Mouse (Mus musculus): Measurements from ENCODE around the gene Rgs7bp. TPM values are rescaled to one million over a fixed set of nuclear protein-coding genes. Genes with fewer than 3 reads are reported as not detected.
"Not testable (repeated sequence)": the region's sequence is repeated elsewhere in the genome, so short reads cannot be mapped to it uniquely, and the experiment has no call there.

Gene Rgs7bp
- polyA plus RNA-seq, 1 experiment from 2014 or later: 2.1 TPM

DNA sequence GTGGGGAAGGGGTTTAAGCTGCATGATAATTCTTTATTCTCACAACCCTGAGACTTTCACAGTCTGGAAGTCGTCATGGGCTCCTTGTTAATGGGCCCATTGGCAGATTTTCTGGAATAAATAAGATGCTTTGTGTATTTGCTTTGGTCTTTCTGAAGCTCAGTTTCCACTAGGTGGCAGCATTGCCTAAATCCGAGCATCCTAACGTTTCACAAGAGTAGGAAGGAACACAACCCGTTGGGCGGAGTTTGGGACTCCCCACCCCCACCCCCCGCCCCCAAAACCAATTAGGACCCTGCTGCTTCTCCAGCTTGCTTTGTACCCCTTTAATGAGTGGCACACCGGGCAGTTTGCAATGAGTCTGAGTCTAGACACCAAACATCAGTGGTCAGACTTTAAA, 106.8 kb downstream of the Rgs7bp start:
- DNase-seq (ENCODE audit: low spot score): peak; percentile 87
- WGBS: 0% methylated on average over 7 of the region's 7 CpGs
- Histone ChIP-seq H3K27me3 (ENCODE audit: insufficient read depth, poor library complexity, severe bottlenecking) (no peaks in the 10 kb centered on the region), H3K4me3 (peak overlapping the region; percentile 35; the same call in 1 of the 2 replicates), H3K9me3 (no peaks in the 10 kb centered on the region), H3K36me3 (no peaks in the 10 kb centered on the region), H3K4me1 (no peaks in the 10 kb centered on the region), H3K27ac (no peak overlapping the region)

DNA sequence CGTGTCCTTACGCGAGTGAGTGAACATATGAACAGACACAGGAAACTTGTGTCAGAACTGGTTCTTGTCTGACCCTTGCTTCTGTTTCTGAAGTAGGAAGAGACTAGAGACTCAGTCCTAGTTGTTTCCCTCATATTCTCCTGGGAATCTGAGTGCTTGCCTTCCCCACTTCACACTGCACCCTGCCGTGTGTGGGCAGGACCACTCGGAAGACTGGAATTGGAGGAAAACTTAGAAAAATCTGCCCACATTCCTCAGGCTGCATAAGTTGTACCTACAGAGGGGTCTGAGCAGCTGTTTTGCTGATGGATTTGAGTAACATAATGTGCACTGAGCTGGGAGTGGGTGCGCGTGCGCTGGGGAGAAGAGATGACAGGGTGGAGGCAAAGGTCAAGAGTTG, 114.2 kb downstream of the Rgs7bp start:
- Histone ChIP-seq H3K9me3 (no peaks in the 10 kb centered on the region), H3K4me3 (no peak overlapping the region), H3K27me3 (ENCODE audit: insufficient read depth, poor library complexity, severe bottlenecking) (no peaks in the 10 kb centered on the region), H3K36me3 (no peaks in the 10 kb centered on the region), H3K27ac (no peak overlapping the region), H3K4me1 (0 out of 2 replicates have a peak, but pooled peaks cover 6% of the 10 kb centered on the region)
- no peak for DNase-seq (ENCODE audit: low spot score)
- 92% methylated on average over 8 of the region's 8 CpGs for WGBS

DNA sequence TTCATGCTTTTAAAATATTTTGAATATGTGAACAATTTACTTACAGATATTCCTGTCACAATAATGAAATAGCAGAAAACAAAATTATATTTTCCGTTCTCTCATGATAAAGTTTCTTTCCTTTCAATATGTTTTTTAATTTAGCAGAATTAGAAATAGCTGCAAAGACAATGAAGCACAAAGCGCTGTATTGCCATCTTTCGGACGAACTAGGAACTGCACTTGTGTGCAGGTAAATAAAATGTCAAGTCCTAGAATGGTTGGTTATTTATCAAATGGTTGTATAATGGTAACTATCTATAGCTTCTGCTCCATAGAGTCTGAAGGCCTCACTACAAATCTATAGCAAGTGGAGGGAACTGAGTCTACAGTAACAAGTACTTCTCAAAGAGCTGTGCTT, 114.9 kb downstream of the Rgs7bp start:
- H3K27ac ChIP-seq: no peak overlapping the region
- no peaks in the 10 kb centered on the region for H3K9me3 ChIP-seq
- no peaks in the 10 kb centered on the region for H3K27me3 ChIP-seq (ENCODE audit: insufficient read depth, poor library complexity, severe bottlenecking)
- H3K4me1 ChIP-seq: 0 out of 2 replicates have a peak, but pooled peaks cover 6% of the 10 kb centered on the region
- DNase-seq (ENCODE audit: low spot score): no peak
- no peak overlapping the region for H3K4me3 ChIP-seq
- H3K36me3 ChIP-seq: no peaks in the 10 kb centered on the region
- 3% methylated on average over 4 of the region's 4 CpGs for WGBS

DNA sequence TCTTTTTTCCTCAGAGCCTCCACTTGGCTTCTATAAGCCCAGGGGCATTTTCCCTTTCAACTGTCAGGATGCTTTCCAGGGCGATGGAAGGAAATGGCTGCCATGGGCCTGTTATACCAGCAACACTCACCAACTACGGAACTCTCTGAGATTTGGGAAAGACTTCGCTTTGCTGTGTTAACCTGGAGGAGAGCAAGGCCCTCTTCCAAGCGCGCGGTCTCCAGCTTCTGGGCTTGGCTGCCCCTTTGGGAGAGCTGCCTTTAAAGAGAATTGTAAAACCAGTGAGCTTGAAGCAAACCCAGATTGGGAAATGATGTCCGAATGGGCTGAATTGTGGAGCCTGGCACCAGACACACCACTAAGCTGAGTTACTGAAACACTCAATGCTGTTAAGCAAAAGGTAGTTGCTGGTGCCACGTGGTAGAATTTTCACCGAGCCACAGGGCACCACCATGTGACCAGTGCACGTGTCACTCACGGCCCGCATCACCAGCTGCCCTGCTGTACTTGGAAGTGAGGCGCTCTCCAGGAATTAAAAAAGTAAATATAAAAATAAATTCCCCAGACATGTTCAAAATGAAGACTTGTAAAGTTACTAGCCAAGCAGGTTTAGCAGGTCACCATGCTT, 115.7 kb downstream of the Rgs7bp start:
- Histone ChIP-seq H3K36me3 (no peaks in the 10 kb centered on the region), H3K4me1 (0 out of 2 replicates have a peak, but pooled peaks cover 6% of the 10 kb centered on the region), H3K4me3 (no peak overlapping the region), H3K27ac (no peak overlapping the region), H3K27me3 (ENCODE audit: insufficient read depth, poor library complexity, severe bottlenecking) (no peaks in the 10 kb centered on the region), H3K9me3 (no peaks in the 10 kb centered on the region)
- DNase-seq (ENCODE audit: low spot score): no peak
- 71% methylated on average over 13 of the region's 13 CpGs for WGBS

DNA sequence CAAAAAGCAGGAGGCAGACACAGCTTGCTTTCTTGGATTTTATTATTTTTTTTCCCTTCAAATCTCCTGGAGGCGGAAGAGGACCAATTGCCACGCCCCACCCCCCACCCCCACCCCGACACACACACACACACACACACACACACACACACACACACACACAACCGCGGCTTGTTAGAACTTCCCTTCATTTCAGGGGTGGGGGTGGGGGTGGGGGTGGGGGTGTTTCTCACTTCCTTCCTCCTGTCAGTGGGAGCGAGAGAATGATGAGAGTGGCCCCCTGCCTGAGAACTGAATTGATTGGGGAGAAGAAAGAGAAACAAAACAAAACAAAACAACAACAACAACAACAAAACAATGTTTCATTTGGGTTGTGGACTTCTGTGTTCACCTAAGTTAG, 117.0 kb downstream of the Rgs7bp start:
- no peak for DNase-seq (ENCODE audit: low spot score)
- Histone ChIP-seq H3K4me1 (0 out of 2 replicates have a peak, but pooled peaks cover 6% of the 10 kb centered on the region), H3K4me3 (peak overlapping the region; percentile 51), H3K27me3 (ENCODE audit: insufficient read depth, poor library complexity, severe bottlenecking) (no peaks in the 10 kb centered on the region), H3K36me3 (no peaks in the 10 kb centered on the region), H3K27ac (peak overlapping the region; percentile 12; the same call in 1 of the 2 replicates), H3K9me3 (no peaks in the 10 kb centered on the region)
- WGBS: 29% methylated on average over 5 of the region's 6 CpGs

DNA sequence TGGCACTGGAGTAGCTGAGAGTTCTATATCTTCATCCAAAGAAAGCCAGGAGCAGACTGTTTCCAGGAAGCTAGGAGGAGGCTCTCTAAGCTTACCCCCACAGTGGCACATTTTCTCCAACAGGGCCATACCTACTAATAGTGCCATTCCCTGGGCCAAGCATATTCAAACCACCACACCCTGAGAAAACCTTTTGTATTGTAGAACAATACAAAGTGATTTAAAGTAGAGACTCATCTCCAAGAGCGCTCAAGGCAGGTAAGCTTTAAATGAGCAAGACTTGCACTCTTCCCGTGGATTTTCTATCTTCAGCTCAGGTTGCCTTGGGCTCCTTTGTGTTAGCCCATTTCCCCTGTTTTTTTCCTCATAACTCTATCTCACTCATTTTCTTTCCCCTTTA, 118.1 kb downstream of the Rgs7bp start:
- 93% methylated on average over 2 of the region's 2 CpGs for WGBS
- H3K4me3 ChIP-seq: no peak overlapping the region
- DNase-seq (ENCODE audit: low spot score): no peak

DNA sequence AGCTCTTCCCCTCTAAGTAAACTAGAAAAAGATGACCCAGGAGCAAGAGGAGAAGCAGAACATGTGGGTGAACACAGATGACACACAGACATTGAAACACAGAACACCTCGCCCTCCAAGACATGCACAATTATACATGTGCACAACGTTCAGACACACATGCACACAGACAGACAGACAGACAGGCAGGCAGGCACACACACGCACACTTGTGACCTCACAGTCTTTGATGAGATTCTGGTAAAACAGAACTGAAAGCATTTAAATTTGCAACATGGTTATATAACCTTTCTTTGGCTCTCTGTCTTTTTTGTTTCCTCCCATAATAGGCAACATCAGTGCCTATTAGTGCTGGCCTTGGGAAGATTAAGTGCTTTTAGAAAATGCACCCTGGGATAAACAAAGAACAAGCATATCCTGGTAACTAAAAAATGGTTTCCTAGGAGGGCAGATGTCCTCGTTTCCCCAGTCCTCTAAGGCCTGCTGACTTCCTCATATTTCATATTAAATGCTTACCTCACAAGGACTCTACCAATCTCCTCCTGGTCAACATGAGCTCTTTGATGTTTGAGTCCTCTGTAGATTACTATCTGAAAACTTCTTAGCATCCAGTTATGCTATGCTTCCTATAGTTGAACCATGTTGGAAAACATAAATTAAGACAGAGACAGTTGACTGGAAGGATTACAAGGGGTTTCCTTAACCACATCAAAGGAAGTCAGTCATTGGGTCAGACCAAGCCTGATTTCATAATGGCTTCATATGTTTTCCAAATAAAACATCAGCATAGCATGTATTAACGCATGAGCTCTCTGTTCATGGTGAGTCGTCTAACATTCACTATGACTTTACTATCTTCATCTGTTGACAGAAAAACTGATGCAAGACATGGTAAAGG, 122.8 kb downstream of the Rgs7bp start:
- Histone ChIP-seq H3K36me3 (no peaks in the 10 kb centered on the region), H3K4me1 (no peaks in the 10 kb centered on the region), H3K9me3 (no peaks in the 10 kb centered on the region), H3K4me3 (no peak overlapping the region), H3K27me3 (ENCODE audit: insufficient read depth, poor library complexity, severe bottlenecking) (no peaks in the 10 kb centered on the region), H3K27ac (no peak overlapping the region)
- DNase-seq (ENCODE audit: low spot score): no peak
- WGBS: 78% methylated on average over 6 of the region's 6 CpGs

More for the DNA sequence above, 118.1 kb downstream of the Rgs7bp start:
- no peaks in the 10 kb centered on the region for H3K27me3 ChIP-seq (ENCODE audit: insufficient read depth, poor library complexity, severe bottlenecking)
- no peaks in the 10 kb centered on the region for H3K36me3 ChIP-seq
- H3K9me3 ChIP-seq: no peaks in the 10 kb centered on the region
- H3K4me1 ChIP-seq: 0 out of 2 replicates have a peak, but pooled peaks cover 6% of the 10 kb centered on the region
- H3K27ac ChIP-seq: no peak overlapping the region

DNA sequence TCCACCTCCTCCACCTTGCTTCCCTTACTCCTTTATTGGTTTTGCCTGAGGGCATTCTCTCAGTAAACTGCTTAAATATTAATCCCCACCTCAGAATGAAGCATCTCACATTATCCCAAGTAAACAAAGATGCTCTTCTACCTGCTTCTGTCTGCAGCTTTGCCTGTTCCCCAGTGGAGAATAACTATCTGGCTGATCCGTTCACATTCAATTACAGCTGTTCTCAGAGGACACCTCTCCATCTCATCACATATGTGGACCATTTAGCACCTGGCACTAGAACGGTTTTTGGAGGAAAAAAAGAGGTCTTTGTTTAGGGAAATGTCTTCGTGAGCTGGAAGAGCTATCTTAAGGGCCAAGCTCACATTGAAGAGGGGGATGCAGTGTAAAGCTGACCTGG, 123.9 kb downstream of the Rgs7bp start:
- Histone ChIP-seq H3K36me3 (no peaks in the 10 kb centered on the region), H3K27me3 (ENCODE audit: insufficient read depth, poor library complexity, severe bottlenecking) (no peaks in the 10 kb centered on the region), H3K9me3 (no peaks in the 10 kb centered on the region), H3K4me3 (no peak overlapping the region), H3K4me1 (no peaks in the 10 kb centered on the region), H3K27ac (no peak overlapping the region)
- WGBS: 60% methylated on average over 3 of the region's 3 CpGs
- DNase-seq (ENCODE audit: low spot score): no peak

DNA sequence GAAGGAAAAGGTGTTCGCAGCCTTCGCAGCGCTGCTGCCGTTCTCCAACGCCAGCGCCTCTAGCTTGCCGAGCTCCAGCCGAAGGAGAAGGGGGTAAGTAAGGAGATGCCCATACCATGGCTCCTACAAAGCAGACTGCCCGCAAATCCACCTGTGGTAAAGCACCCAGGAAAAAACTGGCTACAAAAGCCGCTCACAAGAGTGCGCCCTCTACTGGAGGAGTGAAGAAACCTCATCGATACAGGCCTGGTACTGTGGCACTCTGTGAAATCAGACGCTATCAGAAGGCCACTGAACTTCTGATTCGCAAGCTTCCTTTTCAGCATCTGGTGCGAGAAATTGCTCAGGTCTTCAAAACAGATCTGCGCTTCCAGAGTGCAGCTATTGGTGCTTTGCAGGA, 136.1 kb downstream of the Rgs7bp start:
- Histone ChIP-seq H3K9me3 (no peaks in the 10 kb centered on the region), H3K36me3 (no peaks in the 10 kb centered on the region), H3K4me3 (no peak overlapping the region), H3K27me3 (ENCODE audit: insufficient read depth, poor library complexity, severe bottlenecking) (no peaks in the 10 kb centered on the region), H3K27ac (no peak overlapping the region), H3K4me1 (no peaks in the 10 kb centered on the region)
- no peak for DNase-seq (ENCODE audit: low spot score)
- 78% methylated on average over 16 of the region's 16 CpGs for WGBS

DNA sequence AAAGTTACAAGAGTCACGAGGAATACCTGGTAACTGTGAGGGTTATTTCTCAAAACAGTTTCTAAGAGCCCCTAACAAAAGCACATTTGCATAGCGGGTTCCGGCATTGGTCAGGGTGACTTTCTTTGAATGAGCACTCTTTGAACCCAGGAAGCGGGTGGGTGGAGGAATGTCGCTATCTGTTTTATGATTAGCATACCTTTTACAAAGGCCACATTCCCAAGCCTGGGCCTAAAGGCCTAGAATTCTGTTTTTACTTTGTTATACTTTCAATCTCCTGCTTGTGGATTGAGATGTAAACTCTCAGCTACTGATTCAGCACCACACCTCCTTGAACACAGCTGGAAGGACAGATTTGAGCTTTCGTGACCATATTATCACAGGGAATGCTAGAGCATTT, 138.0 kb downstream of the Rgs7bp start:
- H3K4me1 ChIP-seq; H3K27me3 ChIP-seq (ENCODE audit: insufficient read depth, poor library complexity, severe bottlenecking); H3K36me3 ChIP-seq; H3K9me3 ChIP-seq; H3K27ac ChIP-seq; H3K4me3 ChIP-seq; DNase-seq (ENCODE audit: low spot score): not testable (repeated sequence)
- 82% methylated on average over 6 of the region's 6 CpGs for WGBS

DNA sequence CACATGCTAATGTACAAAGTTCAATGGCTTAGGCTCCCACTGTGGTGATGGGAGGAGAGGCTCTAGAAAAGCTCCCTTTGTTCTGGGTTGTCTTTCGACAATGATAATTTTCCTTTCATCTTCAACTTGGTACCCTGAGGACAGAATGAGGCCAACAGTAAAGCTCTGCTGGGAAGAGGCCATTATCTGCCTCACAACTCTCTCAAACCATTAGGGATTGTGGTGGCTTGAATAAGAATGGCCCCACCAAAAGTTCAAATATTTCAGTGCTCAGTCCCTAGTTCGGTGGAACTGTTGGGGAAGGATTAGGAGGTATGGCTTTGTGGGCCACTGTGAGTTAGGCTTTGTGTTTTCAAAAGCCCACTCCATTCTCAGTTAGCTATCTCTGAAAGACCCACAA, 138.6 kb downstream of the Rgs7bp start:
- no peaks in the 10 kb centered on the region for H3K27me3 ChIP-seq (ENCODE audit: insufficient read depth, poor library complexity, severe bottlenecking)
- H3K4me1 ChIP-seq: no peaks in the 10 kb centered on the region
- no peak overlapping the region for H3K27ac ChIP-seq
- no peaks in the 10 kb centered on the region for H3K36me3 ChIP-seq
- WGBS: 91% methylated on average over 2 of the region's 2 CpGs
- DNase-seq (ENCODE audit: low spot score): no peak
- H3K9me3 ChIP-seq: no peaks in the 10 kb centered on the region
- no peak overlapping the region for H3K4me3 ChIP-seq

DNA sequence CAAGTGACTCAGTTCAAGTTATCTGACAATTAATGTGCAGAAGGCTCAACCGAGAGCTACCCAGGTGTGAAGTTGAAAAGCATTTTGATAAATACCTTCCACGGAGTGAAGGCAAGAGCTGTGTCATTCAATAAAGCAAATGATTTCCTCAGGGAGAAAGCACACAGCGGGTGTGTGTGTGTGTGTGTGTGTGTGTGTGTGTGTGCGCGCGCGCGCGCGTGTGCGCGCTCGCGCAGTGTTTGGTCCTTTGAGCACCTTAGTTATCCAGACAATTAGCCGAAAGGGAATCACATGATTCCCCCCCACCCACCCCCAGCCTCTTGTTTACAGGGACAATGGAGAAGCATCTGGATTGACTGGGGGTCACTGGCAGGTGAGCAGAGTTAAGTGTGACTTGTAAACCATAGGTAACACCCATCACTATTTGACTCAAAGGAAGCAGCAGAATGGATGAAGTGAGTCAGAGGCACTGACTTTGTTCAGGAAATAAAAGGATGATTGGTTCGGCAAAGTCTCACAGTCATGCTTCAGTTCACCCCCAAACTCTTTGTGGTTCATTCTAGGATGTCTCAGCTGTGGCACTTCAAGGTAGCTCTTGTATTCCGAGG, 140.3 kb downstream of the Rgs7bp start:
- no peaks in the 10 kb centered on the region for H3K27me3 ChIP-seq (ENCODE audit: insufficient read depth, poor library complexity, severe bottlenecking)
- H3K4me1 ChIP-seq: no peaks in the 10 kb centered on the region
- H3K27ac ChIP-seq: no peak overlapping the region
- WGBS: 89% methylated on average over 17 of the region's 17 CpGs
- no peak for DNase-seq (ENCODE audit: low spot score)
- H3K4me3 ChIP-seq: no peak overlapping the region
- no peaks in the 10 kb centered on the region for H3K36me3 ChIP-seq
- H3K9me3 ChIP-seq: no peaks in the 10 kb centered on the region

DNA sequence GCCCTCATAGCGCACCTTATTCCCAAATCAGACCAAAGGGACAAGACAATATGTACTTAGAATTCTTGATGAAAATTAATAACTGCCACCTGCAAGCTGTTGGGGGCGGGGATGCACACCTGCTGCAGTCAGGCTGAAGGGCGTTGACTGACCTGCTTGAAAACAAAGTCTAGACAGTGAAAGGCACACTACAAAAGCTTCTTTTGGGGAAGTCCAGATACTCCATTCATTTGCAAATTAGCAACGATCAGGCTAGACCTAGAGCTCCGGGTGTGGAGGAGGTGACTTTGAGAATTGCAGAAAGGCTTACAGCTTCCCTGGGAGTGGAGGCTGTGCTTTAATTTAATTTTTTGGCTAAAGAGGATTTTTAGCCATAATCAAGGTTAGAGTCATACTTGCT, 143.1 kb downstream of the Rgs7bp start:
- not testable (repeated sequence) for H3K36me3 ChIP-seq; H3K27ac ChIP-seq; H3K4me1 ChIP-seq; H3K27me3 ChIP-seq (ENCODE audit: insufficient read depth, poor library complexity, severe bottlenecking); H3K9me3 ChIP-seq; H3K4me3 ChIP-seq; DNase-seq (ENCODE audit: low spot score)
- WGBS: 85% methylated on average over 5 of the region's 5 CpGs

All from heart, embryonic 10.5 days (tissue).